Mouse (Mus musculus) heart, postnatal 0 days (tissue): ENCODE results near the gene Samd14. TPM values are rescaled to one million over a fixed set of nuclear protein-coding genes. Genes with fewer than 3 reads are reported as not detected.
A peak's percentile ranks its signal among the peaks of the same experiment; 100 is the strongest.

Source experiments
- ATAC-seq: fragments of 200-750 bp; cut with Nextera tagmentation; 2 replicates; pipeline ENCODE4 v1.8.0; 2017; ENCODE audit warnings: low read depth, moderate number of reproducible peaks, moderate library complexity; ENCODE audit not compliant: insufficient read depth
- DNase-seq: peaks from one replicate; pipeline ENCODE4 v3.0.0-alpha.2; 2016; ENCODE audit warnings: low spot score
- H3K27ac ChIP-seq: fragments of 300-500 bp; sonication (generic); 2 replicates; pipeline ENCODE4 v1.5.1; 2014; ENCODE audit warnings: low read depth, mild to moderate bottlenecking
- H3K27me3 ChIP-seq: fragments of 300-500 bp; sonication (generic); 2 replicates; pipeline ENCODE4 v1.6.1; 2014; ENCODE audit warnings: low read length, mixed read lengths; ENCODE audit not compliant: control insufficient read depth, insufficient read depth
- H3K36me3 ChIP-seq: fragments of 300-500 bp; sonication (generic); replicated peaks from 2 replicates; pipeline ENCODE4 v1.6.1; 2014; ENCODE audit warnings: low read length, mixed read lengths; ENCODE audit not compliant: control insufficient read depth, insufficient read depth
- H3K4me1 ChIP-seq: fragments of 300-500 bp; sonication (generic); 2 replicates; pipeline ENCODE4 v1.6.1; 2014; ENCODE audit warnings: antibody characterized with exemption; ENCODE audit not compliant: control insufficient read depth, insufficient read depth
- H3K4me2 ChIP-seq: fragments of 300-500 bp; sonication (generic); 2 replicates; pipeline ENCODE4 v1.6.1; 2014; ENCODE audit warnings: low read depth, mild to moderate bottlenecking, low read length, moderate library complexity
- H3K4me3 ChIP-seq: fragments of 300-500 bp; sonication (generic); 2 replicates; pipeline ENCODE4 v1.5.1; 2014; ENCODE audit warnings: low read depth, low read length
- H3K9ac ChIP-seq: fragments of 300-500 bp; sonication (generic); replicated peaks from 2 replicates; pipeline ENCODE4 v1.6.1; 2014; ENCODE audit warnings: low read depth, low read length, mixed read lengths
- H3K9me3 ChIP-seq: fragments of 300-500 bp; sonication (generic); replicated peaks from 2 replicates; pipeline ENCODE4 v1.6.1; 2016; ENCODE audit warnings: low read length; ENCODE audit not compliant: control insufficient read depth
- CTCF ChIP-seq: IDR thresholded peaks from 2 replicates; pipeline ENCODE4 v1.5.1; 2016; ENCODE audit warnings: antibody characterized with exemption, control low read depth, low read depth
- EP300 ChIP-seq: IDR thresholded peaks from 2 replicates; pipeline ENCODE4 v1.6.1; 2016; ENCODE audit warnings: antibody characterized with exemption, low read depth
- WGBS: fragments of 180-500 bp; shearing (Covaris S2); extraction: QIAGEN DNeasy Blood & Tissue Kit; methylation state at CpG from one replicate; pipeline ENCODE4 v1.1.7; 2014; 5-methylcytosine and 5-hydroxymethylcytosine counted together
- polyA plus RNA-seq: library from polyadenylated mRNA; unstranded; fragments of >200 nt; fragmentation: Nextera tagmentation; extraction: Ambion mirVana; gene quantifications from 2 replicates; pipeline ENCODE4 v1.2.1, GENCODE M21; 2015
- total RNA-seq: library from RNA; depleted of rRNA; stranded (reverse); fragments of >200 nt; gene quantifications from 2 replicates; pipeline ENCODE4 v1.2.3, GENCODE M21; 2014; ENCODE audit warnings: low replicate concordance; rRNA removed

The Samd14 gene
- total and polyA plus RNA-seq, 2 experiments from 2014 or later = 4.8 to 6.2 TPM

DNA sequence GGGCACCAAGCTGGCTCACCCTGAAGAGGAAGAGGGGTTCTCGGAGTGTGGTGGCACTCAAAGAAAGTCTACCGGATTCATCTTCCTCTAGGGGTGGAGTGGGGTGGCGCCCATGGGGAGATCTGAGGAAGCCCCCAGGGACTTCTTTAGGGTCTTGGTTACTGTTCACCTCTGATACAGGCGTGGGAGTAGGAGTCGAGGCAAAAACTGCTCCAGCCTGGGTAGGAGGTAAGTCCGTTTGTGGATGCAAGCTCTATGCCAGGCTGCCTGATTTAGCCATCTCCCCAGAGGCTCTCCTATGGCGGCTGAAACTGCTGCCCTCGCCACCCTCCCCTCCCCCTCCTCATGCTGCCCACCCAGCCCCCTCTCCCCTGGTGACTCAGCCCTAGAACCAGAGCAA, 62.5 kb downstream of the Samd14 start:
- TF ChIP-seq CTCF (no peak), EP300 (no peak)
- Histone ChIP-seq H3K9me3 (no peaks in the 10 kb centered on the region), H3K4me1 (peaks cover 71% of the 10 kb centered on the region), H3K27ac (peak overlapping the region; percentile 46; the same call in 1 of the 2 replicates), H3K4me3 (no peak overlapping the region), H3K4me2 (no peak overlapping the region), H3K27me3 (no peaks in the 10 kb centered on the region), H3K9ac (no peak overlapping the region), H3K36me3 (no peaks in the 10 kb centered on the region)
- ATAC-seq (no peak), DNase-seq (no peak)
- WGBS = 60% methylated on average over 8 of the region's 8 CpGs

DNA sequence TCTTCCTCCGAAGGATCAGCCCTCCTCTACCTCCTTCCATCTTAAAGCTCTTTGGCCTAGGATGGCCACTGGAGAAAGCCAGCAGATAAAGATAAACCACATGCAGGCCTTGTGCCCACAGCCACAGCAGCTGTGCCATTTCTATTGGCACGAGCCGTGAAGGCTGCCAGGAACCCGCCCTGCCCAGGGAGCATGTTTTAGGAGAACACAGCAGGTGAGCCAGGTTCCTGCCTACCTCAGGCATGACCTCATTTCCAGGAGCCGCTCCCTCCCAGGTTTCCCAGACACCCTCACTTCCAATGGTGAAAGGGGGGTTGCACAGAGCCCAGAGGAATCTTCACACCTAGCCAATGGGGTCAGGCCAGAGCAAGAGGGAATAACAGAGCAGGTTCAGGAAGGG, 63.1 kb downstream of the Samd14 start:
- no peak overlapping the region for H3K9ac ChIP-seq
- H3K4me1 ChIP-seq = peaks cover 73% of the 10 kb centered on the region
- no peak overlapping the region for H3K4me2 ChIP-seq
- no peak for TF ChIP-seq CTCF
- no peak for TF ChIP-seq EP300
- 50% methylated on average over 5 of the region's 5 CpGs for WGBS
- H3K4me3 ChIP-seq = no peak overlapping the region
- H3K27ac ChIP-seq = 0 out of 2 replicates have a peak overlapping the region, but pooled peaks have one; percentile 35
- H3K9me3 ChIP-seq = no peaks in the 10 kb centered on the region
- no peak for DNase-seq
- ATAC-seq = no peak
- H3K36me3 ChIP-seq = no peaks in the 10 kb centered on the region
- no peaks in the 10 kb centered on the region for H3K27me3 ChIP-seq

DNA sequence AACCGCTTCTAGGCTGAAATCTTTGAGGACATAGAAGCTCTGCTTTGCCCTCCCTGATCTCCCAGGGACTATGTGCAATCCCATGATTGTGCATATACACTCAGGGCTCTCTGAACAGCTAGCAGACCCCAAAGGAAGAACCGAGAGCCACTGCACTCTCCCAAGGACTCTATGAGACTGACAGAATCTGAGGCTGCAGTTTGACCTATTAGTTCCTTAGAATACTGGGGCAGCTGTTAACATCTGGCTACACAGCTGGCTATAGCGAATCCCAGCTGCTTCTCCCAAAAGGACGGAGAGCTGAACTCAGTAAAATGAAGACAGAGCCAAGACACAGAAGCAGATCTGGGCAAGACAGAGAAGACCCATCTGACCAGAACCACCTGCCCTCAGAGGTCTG, 64.2 kb downstream of the Samd14 start:
- TF ChIP-seq EP300 (no peak), CTCF (no peak)
- no peak overlapping the region for H3K4me3 ChIP-seq
- H3K9me3 ChIP-seq = no peaks in the 10 kb centered on the region
- peaks cover 78% of the 10 kb centered on the region for H3K4me1 ChIP-seq
- no peaks in the 10 kb centered on the region for H3K36me3 ChIP-seq
- no peaks in the 10 kb centered on the region for H3K27me3 ChIP-seq
- ATAC-seq (no peak), DNase-seq (no peak)
- WGBS = 78% methylated on average over 4 of the region's 4 CpGs
- no peak overlapping the region for H3K4me2 ChIP-seq
- no peak overlapping the region for H3K9ac ChIP-seq
- H3K27ac ChIP-seq = no peak overlapping the region

DNA sequence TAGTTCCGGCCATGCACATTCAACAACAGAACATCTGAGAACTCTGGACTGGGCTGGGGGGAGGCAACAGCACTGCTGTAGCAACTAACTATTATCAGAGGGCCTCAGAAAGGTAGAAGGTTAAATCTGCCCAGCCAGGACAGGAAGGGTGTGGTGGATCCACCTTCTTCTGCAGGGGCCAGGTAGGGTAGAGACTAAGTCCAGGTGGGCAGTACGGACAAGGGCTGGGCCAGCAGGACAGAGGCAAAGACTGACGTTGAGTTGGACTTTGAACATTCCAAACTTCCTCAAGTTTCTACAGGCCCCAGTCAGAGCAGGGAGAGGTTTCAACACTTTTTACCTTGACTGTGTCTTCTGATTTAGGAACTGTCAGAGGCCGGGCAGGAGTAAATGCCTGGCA, 65.0 kb downstream of the Samd14 start:
- TF ChIP-seq EP300 (no peak), CTCF (no peak)
- Histone ChIP-seq H3K36me3 (no peaks in the 10 kb centered on the region), H3K9ac (no peak overlapping the region), H3K4me2 (peak overlapping the region; percentile 74), H3K27ac (no peak overlapping the region), H3K9me3 (no peaks in the 10 kb centered on the region), H3K4me3 (no peak overlapping the region), H3K4me1 (peaks cover 78% of the 10 kb centered on the region), H3K27me3 (no peaks in the 10 kb centered on the region)
- WGBS = 67% methylated on average over 4 of the region's 4 CpGs
- ATAC-seq = no peak
- no peak for DNase-seq

DNA sequence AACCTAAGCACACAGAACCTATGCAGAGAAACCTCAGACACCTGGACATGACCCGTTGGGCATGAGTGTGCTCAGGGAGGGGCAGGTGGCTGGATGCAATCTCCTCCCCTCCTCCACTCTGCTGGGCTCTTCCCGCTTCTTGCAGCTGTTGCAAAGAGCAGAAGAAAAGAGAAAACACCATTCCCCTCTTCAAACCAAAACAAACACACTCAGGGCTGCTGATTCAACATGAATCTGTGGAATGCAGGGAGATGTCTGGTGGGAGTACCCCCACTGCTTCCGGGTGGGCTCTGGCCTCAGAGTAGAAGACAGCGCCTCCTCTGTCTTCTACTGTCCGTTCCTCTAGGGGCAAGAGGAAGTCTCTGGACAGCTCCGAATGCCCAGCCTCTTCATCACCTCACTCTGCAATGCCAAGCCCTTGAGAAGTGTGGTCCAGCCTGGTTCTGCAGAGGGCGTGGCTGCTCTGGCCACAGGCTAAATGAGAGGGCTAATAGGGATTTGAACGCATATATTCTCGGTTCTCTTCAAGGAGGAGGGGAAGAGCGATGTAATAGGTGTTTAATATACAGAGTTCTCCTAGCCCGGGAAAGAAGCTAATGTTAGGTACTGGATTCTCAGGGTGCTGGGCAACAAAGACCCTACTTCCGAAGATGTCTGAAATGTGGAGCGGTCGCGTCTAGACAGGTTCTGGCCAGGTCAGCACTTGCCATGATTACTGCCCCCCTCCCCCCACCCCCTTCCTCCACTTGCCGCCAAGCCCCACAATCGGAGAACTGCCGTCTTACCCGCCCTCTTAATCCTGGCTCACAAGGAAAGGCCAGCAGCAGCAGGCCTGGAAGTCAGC, 65.7 kb downstream of the Samd14 start:
- ATAC-seq (no peak), DNase-seq (no peak)
- Histone ChIP-seq H3K4me1 (peaks cover 75% of the 10 kb centered on the region), H3K4me2 (peak overlapping the region; percentile 74), H3K9ac (peak overlapping the region; percentile 59), H3K27me3 (no peaks in the 10 kb centered on the region), H3K4me3 (peak overlapping the region; percentile 63), H3K27ac (peak overlapping the region; percentile 67), H3K36me3 (no peaks in the 10 kb centered on the region), H3K9me3 (no peaks in the 10 kb centered on the region)
- WGBS = 4% methylated on average over 19 of the region's 19 CpGs
- TF ChIP-seq EP300 (no peak), CTCF (no peak)

Other genes with a start within 250 kb of the Samd14 start
- gene Tmem92, start 227.2 kb upstream of the Samd14 start, total RNA-seq = not detected in 2 replicates
- gene Tmem92, start 227.2 kb upstream of the Samd14 start, polyA plus RNA-seq = not detected in 2 replicates
- gene Col1a1, start 73.7 kb upstream of the Samd14 start, total RNA-seq = 263 and 322 TPM in 2 replicates
- gene Col1a1, start 73.7 kb upstream of the Samd14 start, polyA plus RNA-seq = 334 and 345 TPM in 2 replicates
- not detected in 2 replicates for gene Hils1, start 42.3 kb upstream of the Samd14 start, total RNA-seq
- gene Hils1, start 42.3 kb upstream of the Samd14 start, polyA plus RNA-seq = 0.27 TPM in 1 of 2 replicates, not detected in the other
- gene Sgca, start 33.6 kb upstream of the Samd14 start, total RNA-seq = 47.5 and 313 TPM in 2 replicates
- 62.2 and 62.4 TPM in 2 replicates for gene Sgca, start 33.6 kb upstream of the Samd14 start, polyA plus RNA-seq
- 27.6 and 38.6 TPM in 2 replicates for gene Ppp1r9b, start 18.8 kb upstream of the Samd14 start, total RNA-seq
- 4.5 and 4.7 TPM in 2 replicates for gene Ppp1r9b, start 18.8 kb upstream of the Samd14 start, polyA plus RNA-seq
- gene Pdk2, start 31.5 kb downstream of the Samd14 start, total RNA-seq = 121 and 168 TPM in 2 replicates
- 179 and 186 TPM in 2 replicates for gene Pdk2, start 31.5 kb downstream of the Samd14 start, polyA plus RNA-seq
- 12.2 and 47.8 TPM in 2 replicates for gene Itga3, start 66.9 kb downstream of the Samd14 start, total RNA-seq
- 6.6 and 7.2 TPM in 2 replicates for gene Itga3, start 66.9 kb downstream of the Samd14 start, polyA plus RNA-seq
- gene Dlx3, start 110.2 kb downstream of the Samd14 start, total RNA-seq = not detected in 2 replicates
- gene Dlx3, start 110.2 kb downstream of the Samd14 start, polyA plus RNA-seq = not detected in 2 replicates
- 0.31 TPM in 1 of 2 replicates, not detected in the other for gene Dlx4, start 136.4 kb downstream of the Samd14 start, total RNA-seq
- 0.05 and 0.11 TPM in 2 replicates for gene Dlx4, start 136.4 kb downstream of the Samd14 start, polyA plus RNA-seq